Mouse (Mus musculus) forebrain, postnatal 0 days (tissue): ENCODE measurements around the gene Strn4. TPM values are rescaled to one million over a fixed set of nuclear protein-coding genes. Genes with fewer than 3 reads are reported as not detected.

Experiments used
- ATAC-seq: fragments of 200-750 bp; cut with Nextera tagmentation; 2 replicates; pipeline ENCODE4 v1.8.0; 2017; ENCODE audit warnings: mild to moderate bottlenecking, moderate library complexity
- DNase-seq: peaks from one replicate; pipeline ENCODE4 v3.0.0-alpha.2; 2015
- H3K27ac ChIP-seq: fragments of 300-500 bp; sonication (generic); 2 replicates; pipeline ENCODE4 v1.5.1; 2014; ENCODE audit warnings: low read depth, mild to moderate bottlenecking, antibody characterized with exemption, low read length, moderate library complexity, mixed read lengths
- H3K27me3 ChIP-seq: fragments of 300-500 bp; sonication (generic); 2 replicates; pipeline ENCODE4 v1.6.1; 2014; ENCODE audit warnings: mild to moderate bottlenecking, low read length, mixed read lengths; ENCODE audit not compliant: insufficient read depth
- H3K36me3 ChIP-seq: fragments of 300-500 bp; sonication (generic); 2 replicates; pipeline ENCODE4 v1.6.1; 2014; ENCODE audit warnings: mild to moderate bottlenecking, moderate library complexity; ENCODE audit not compliant: insufficient read depth
- H3K4me1 ChIP-seq: fragments of 300-500 bp; sonication (generic); 2 replicates; pipeline ENCODE4 v1.6.1; 2014; ENCODE audit warnings: antibody characterized with exemption; ENCODE audit not compliant: insufficient read depth
- H3K4me2 ChIP-seq: fragments of 300-500 bp; sonication (generic); 2 replicates; pipeline ENCODE4 v1.6.1; 2014; ENCODE audit warnings: low read depth, mild to moderate bottlenecking, moderate library complexity
- H3K4me3 ChIP-seq: fragments of 300-500 bp; sonication (generic); 2 replicates; pipeline ENCODE4 v1.5.1; 2014; ENCODE audit warnings: low read depth, low read length, mixed read lengths
- H3K9ac ChIP-seq: fragments of 300-500 bp; sonication (generic); 2 replicates; pipeline ENCODE4 v1.6.1; 2014; ENCODE audit warnings: mild to moderate bottlenecking
- H3K9me3 ChIP-seq: fragments of 300-500 bp; sonication (generic); 2 replicates; pipeline ENCODE4 v1.6.1; 2016; ENCODE audit warnings: low read length
- CTCF ChIP-seq: sonication (generic); IDR thresholded peaks from 2 replicates; pipeline ENCODE4 v1.5.1; 2016; ENCODE audit warnings: antibody characterized with exemption, control low read depth, low read depth
- WGBS: fragments of 180-500 bp; shearing (Covaris S2); extraction: QIAGEN DNeasy Blood & Tissue Kit; methylation state at CpG from one replicate; pipeline ENCODE4 v1.1.7; 2014; 5-methylcytosine and 5-hydroxymethylcytosine counted together
- polyA plus RNA-seq: library from polyadenylated mRNA; unstranded; fragments of >200 nt; fragmentation: Nextera tagmentation; extraction: Ambion mirVana; gene quantifications from 2 replicates; pipeline ENCODE4 v1.2.1, GENCODE M21; 2015
- total RNA-seq: library from RNA; depleted of rRNA; stranded (reverse); fragments of >200 nt; gene quantifications from 2 replicates; pipeline ENCODE4 v1.2.3, GENCODE M21; 2014

Gene Strn4
- total and polyA plus RNA-seq, 2 experiments from 2014 or later: 168 to 243 TPM

DNA sequence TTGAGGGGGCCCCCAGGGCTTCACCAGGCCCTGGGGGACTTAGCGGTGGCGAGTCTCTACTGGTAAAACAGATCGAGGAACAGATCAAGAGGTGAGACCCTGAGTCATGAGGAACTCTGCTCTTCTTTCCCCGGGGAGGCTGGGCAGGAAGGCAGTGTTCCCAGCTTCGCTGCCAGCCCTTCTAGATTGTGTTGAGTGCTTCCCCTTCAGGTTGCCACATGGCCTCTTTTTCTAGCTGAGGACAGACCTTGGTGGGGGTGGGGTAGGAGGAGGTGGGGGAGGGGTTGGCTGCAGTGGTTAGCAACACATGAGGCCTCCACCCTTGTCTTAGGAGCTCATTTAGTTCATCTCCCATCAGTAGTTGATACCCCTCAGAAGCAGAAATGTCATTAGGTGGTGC is 10.9 kb downstream of the Strn4 start:
- Histone ChIP-seq H3K36me3 (peaks cover 83% of the 10 kb centered on the region), H3K27me3 (no peaks in the 10 kb centered on the region), H3K9me3 (no peaks in the 10 kb centered on the region), H3K27ac (no peak overlapping the region), H3K4me2 (no peak overlapping the region), H3K4me3 (no peak overlapping the region), H3K4me1 (peaks cover 2% of the 10 kb centered on the region; the same call in 1 of the 2 replicates), H3K9ac (no peak overlapping the region)
- 90% methylated on average over 5 of the region's 5 CpGs for WGBS
- no peak for TF ChIP-seq CTCF
- DNase-seq (no peak), ATAC-seq (no peak)

DNA sequence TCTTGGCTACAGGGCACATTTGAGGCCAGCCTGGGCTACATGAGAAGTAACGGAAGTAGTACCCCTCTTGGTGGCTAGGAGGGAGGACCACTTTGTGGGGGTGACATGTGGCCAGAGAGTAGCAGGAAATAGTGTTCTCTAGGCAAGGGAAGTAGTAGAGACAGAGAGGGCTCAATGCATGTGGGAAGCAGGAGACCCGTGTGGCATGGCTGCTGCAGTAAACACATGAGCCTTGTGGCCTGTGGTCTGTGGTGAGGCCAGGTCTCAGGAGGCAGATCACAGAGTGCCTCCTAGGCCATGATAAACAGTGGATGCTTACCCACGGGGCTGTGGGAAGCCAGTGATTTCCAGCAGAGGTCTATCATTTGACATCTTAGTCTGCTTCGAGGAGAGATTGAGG is 11.6 kb downstream of the Strn4 start:
- no peak overlapping the region for H3K4me3 ChIP-seq
- DNase-seq (no peak), ATAC-seq (no peak)
- H3K9me3 ChIP-seq: no peaks in the 10 kb centered on the region
- H3K9ac ChIP-seq: no peak overlapping the region
- no peak for TF ChIP-seq CTCF
- no peaks in the 10 kb centered on the region for H3K27me3 ChIP-seq
- no peak overlapping the region for H3K4me2 ChIP-seq
- H3K27ac ChIP-seq: no peak overlapping the region
- no peaks in the 10 kb centered on the region for H3K4me1 ChIP-seq
- WGBS: 83% methylated on average over 4 of the region's 4 CpGs
- peaks cover 90% of the 10 kb centered on the region for H3K36me3 ChIP-seq

DNA sequence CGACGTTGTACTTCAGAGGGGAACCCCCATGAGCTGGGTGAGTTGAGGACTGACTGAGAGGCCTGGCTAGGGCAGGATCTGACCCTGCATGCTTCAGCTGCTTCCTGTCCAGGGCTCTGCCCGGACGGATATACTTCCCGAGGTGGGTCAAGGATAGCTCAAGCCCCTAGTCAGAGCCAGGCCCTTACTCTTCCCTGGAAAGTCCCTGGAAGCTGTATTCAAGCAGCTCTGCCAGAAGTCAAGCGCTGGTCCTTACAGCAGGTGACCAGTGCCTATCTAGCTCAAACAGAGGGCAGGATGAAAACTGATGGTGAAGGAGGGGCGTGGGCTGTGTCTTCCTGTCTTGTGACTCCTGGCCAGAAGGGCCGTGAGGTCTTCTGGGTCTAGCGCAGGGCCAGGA is 14.8 kb downstream of the Strn4 start:
- WGBS: 92% methylated on average over 9 of the region's 9 CpGs
- no peak for TF ChIP-seq CTCF

DNA sequence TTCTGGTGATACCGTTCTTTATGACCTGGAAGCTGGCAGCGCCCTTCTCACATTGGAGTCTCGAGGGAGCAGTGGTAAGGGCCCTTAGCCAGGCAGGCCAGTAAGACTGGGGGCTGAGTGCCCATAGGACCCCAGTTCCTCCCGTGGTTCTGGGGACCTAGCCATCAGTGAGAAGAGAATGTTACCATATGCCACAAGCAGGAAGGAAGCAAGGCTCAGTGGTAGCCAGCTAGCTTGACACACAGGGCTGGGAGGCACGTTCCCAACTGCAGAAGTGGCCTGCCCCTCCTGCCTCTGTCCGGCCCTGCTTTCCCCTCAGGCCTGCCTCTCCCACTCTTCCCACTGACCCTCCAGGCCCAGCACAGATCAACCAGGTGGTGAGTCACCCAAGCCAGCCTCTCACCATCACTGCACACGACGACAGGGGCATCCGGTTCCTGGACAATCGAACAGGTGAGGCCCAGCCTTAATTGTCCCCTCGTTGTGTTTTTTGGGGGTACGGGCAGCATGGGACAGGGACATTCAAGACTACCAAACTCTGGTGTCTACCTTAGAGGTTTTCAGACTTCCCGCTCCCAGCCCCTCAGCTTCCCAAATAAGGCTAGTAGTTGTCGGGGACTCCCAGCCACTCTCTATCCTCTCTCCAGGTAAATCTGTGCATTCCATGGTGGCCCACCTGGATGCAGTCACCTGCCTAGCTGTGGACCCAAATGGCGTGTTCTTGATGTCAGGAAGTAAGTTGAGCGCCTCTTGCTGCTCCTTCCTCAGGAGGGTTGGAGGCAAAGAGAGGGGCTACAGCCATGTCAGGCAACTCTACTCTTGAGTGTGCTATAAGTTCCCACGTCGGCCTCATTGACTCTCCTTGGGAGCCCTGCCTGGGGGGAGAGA is 22.5 kb downstream of the Strn4 start:
- H3K4me3 ChIP-seq: no peak overlapping the region
- DNase-seq (no peak), ATAC-seq (no peak)
- no peak overlapping the region for H3K9ac ChIP-seq
- H3K4me2 ChIP-seq: no peak overlapping the region
- peaks cover 69% of the 10 kb centered on the region for H3K36me3 ChIP-seq
- H3K27ac ChIP-seq: no peak overlapping the region
- no peaks in the 10 kb centered on the region for H3K4me1 ChIP-seq
- TF ChIP-seq CTCF: no peak
- H3K9me3 ChIP-seq: no peaks in the 10 kb centered on the region
- WGBS: 95% methylated on average over 18 of the region's 18 CpGs
- H3K27me3 ChIP-seq: no peaks in the 10 kb centered on the region

More for the DNA sequence above, 14.8 kb downstream of the Strn4 start:
- no peak overlapping the region for H3K4me3 ChIP-seq
- DNase-seq (no peak), ATAC-seq (no peak)
- H3K9ac ChIP-seq: no peak overlapping the region
- H3K9me3 ChIP-seq: no peaks in the 10 kb centered on the region
- H3K4me2 ChIP-seq: no peak overlapping the region
- H3K27ac ChIP-seq: no peak overlapping the region
- no peaks in the 10 kb centered on the region for H3K4me1 ChIP-seq
- H3K36me3 ChIP-seq: peaks cover 95% of the 10 kb centered on the region
- no peaks in the 10 kb centered on the region for H3K27me3 ChIP-seq

DNA sequence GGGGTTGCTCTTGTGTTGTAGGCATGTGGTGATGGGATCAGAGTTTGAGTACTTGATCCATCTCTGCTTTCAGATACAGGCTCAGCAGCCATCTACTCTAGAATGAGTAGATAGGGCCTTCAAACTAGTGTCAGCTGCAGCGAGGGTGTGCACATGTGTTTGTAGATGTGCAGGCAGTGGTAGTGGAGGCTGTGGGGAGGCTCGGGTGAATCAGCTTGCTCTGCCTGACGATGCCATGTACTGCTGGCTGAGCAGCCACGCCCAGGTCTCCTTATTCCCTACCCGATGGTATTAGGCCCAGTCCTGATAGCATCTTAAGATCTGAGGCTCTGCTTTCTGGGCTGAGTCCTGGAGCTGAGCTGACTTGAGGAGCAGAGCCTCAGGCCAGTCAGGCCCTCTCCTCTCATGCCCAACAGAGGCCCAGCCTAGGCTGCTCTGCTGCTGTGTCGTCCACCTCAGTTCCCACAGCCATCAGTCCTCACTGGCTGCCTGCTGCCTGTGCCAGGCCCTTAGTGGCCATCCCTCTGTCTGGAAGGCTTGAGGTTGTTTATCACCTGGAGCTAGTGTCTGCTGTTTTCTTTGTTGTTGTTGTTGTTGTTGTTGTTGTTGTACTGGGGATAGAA is 23.2 kb downstream of the Strn4 start:
- no peak overlapping the region for H3K27ac ChIP-seq
- no peaks in the 10 kb centered on the region for H3K9me3 ChIP-seq
- ATAC-seq (no peak), DNase-seq (no peak)
- WGBS: 83% methylated on average over 6 of the region's 6 CpGs
- H3K4me3 ChIP-seq: no peak overlapping the region
- H3K27me3 ChIP-seq: no peaks in the 10 kb centered on the region
- no peak for TF ChIP-seq CTCF
- no peaks in the 10 kb centered on the region for H3K4me1 ChIP-seq
- H3K4me2 ChIP-seq: no peak overlapping the region
- no peak overlapping the region for H3K9ac ChIP-seq
- H3K36me3 ChIP-seq: peaks cover 62% of the 10 kb centered on the region

DNA sequence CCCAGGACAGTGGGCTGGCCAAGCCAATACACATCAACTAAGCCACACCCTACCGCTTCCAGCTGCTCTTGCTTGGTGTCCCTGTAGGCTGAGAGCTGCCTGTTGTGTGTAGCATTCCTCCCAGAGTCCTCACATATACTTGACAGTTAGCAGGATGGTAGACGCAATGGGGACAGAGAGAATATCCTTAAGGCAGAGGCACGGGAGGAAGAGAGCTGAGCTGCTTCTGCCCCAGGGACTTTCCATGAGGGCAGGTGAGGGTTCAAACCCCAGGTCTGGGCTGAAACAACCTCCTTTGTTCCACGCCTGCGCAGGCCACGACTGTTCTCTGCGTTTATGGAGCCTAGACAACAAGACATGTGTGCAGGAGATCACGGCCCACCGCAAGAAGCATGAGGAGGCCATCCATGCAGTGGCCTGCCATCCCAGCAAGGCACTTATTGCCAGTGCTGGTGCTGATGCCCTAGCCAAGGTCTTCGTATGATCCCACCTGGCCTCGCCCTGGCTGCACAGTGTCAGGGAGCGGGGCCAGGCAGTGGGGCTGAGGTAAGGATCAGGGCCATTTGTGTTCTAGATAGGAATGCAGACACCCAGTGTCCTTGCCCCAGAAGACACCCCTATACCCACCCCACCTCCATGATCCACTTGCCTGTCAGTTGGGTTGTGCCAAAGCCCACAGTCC is 23.9 kb downstream of the Strn4 start:
- Histone ChIP-seq H3K4me3 (no peak overlapping the region), H3K27me3 (no peaks in the 10 kb centered on the region), H3K4me2 (no peak overlapping the region), H3K36me3 (peaks cover 55% of the 10 kb centered on the region), H3K9me3 (no peaks in the 10 kb centered on the region), H3K4me1 (no peaks in the 10 kb centered on the region), H3K27ac (no peak overlapping the region), H3K9ac (no peak overlapping the region)
- 94% methylated on average over 12 of the region's 12 CpGs for WGBS
- ATAC-seq (no peak), DNase-seq (no peak)
- no peak for TF ChIP-seq CTCF

DNA sequence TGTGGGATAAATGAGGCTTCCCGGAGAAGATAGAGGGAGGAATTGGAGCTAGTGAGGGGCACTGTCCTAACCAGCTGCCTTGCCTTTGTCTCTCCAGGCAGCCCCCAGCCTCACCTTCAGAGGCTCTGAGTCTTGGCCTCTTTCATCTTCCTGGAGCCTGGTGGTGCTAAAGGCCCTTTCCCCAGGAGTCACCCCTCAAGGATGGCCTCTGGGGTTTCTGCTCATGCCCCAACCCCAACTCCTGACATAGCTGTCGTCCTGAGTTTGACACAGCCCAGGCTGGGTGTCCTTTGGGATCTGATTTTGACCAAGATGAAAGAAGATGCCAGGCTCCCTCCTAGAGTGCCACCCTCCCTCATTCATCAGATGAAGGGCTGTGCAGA is 24.4 kb downstream of the Strn4 start:
- ATAC-seq (no peak), DNase-seq (no peak)
- Histone ChIP-seq H3K4me3 (no peak overlapping the region), H3K36me3 (peaks cover 50% of the 10 kb centered on the region), H3K27ac (no peak overlapping the region), H3K9ac (no peak overlapping the region), H3K27me3 (no peaks in the 10 kb centered on the region), H3K9me3 (no peaks in the 10 kb centered on the region), H3K4me2 (no peak overlapping the region), H3K4me1 (no peaks in the 10 kb centered on the region)
- no peak for TF ChIP-seq CTCF
- WGBS: 91% methylated on average over 2 of the region's 2 CpGs
